Mouse (Mus musculus) liver, embryonic 11.5 days (tissue): ENCODE results near the gene Trp53tg5. TPM values are rescaled to one million over a fixed set of nuclear protein-coding genes. Genes with fewer than 3 reads are reported as not detected.

ENCODE experiments used
- ATAC-seq: fragments of 200-750 bp; cut with Nextera tagmentation; replicated peaks from 2 replicates; pipeline ENCODE4 v1.8.0; 2017; ENCODE audit warnings: moderate number of reproducible peaks, mild to moderate bottlenecking, moderate TSS enrichment, moderate library complexity; ENCODE audit not compliant: low FRiP score
- DNase-seq: peaks from one replicate; pipeline ENCODE4 v3.0.0-alpha.2; 2017; ENCODE audit warnings: low spot score
- H3K27ac ChIP-seq: fragments of 300-500 bp; sonication (generic); 2 replicates; pipeline ENCODE4 v1.5.1; 2014; ENCODE audit warnings: mild to moderate bottlenecking, low read depth, low read length, control low read depth
- H3K27me3 ChIP-seq: fragments of 300-500 bp; sonication (generic); replicated peaks from 2 replicates; pipeline ENCODE4 v1.6.1; 2014; ENCODE audit warnings: low read length, mixed read lengths; ENCODE audit not compliant: control insufficient read depth, insufficient read depth
- H3K36me3 ChIP-seq: fragments of 300-500 bp; sonication (generic); 2 replicates; pipeline ENCODE4 v1.6.1; 2014; ENCODE audit warnings: mild to moderate bottlenecking, low read length, moderate library complexity, mixed read lengths; ENCODE audit not compliant: control insufficient read depth, insufficient read depth
- H3K4me1 ChIP-seq: fragments of 300-500 bp; sonication (generic); replicated peaks from 2 replicates; pipeline ENCODE4 v1.6.1; 2014; ENCODE audit warnings: low read length, mixed read lengths; ENCODE audit not compliant: control insufficient read depth, insufficient read depth
- H3K4me2 ChIP-seq: fragments of 300-500 bp; sonication (generic); 2 replicates; pipeline ENCODE4 v1.6.1; 2014; ENCODE audit warnings: mild to moderate bottlenecking, control low read depth, moderate library complexity
- H3K4me3 ChIP-seq: fragments of 300-500 bp; sonication (generic); 2 replicates; pipeline ENCODE4 v1.5.1; 2014; ENCODE audit warnings: low read depth, low read length, control low read depth
- H3K9ac ChIP-seq: fragments of 300-500 bp; sonication (generic); 2 replicates; pipeline ENCODE4 v1.6.1; 2014; ENCODE audit warnings: low read depth, low read length, control low read depth
- H3K9me3 ChIP-seq: fragments of 300-500 bp; sonication (generic); 2 replicates; pipeline ENCODE4 v1.6.1; 2016; ENCODE audit warnings: low read length, inconsistent platforms, mixed read lengths; ENCODE audit not compliant: control insufficient read depth
- WGBS: fragments of 180-500 bp; shearing (Covaris S2); extraction: QIAGEN DNeasy Blood & Tissue Kit; methylation state at CpG from one replicate; pipeline ENCODE4 v1.1.7; 2014; 5-methylcytosine and 5-hydroxymethylcytosine counted together
- polyA plus RNA-seq: library from polyadenylated mRNA; unstranded; fragments of >200 nt; fragmentation: Nextera tagmentation; extraction: Ambion mirVana; gene quantifications from 2 replicates; pipeline ENCODE4 v1.2.1, GENCODE M21; 2014

Trp53tg5 gene
- polyA plus RNA-seq, 1 experiment from 2014 or later = not detected

- no peak for ATAC-seq
- H3K9ac ChIP-seq = peak overlapping the region; percentile 61
- H3K36me3 ChIP-seq = no peaks in the 10 kb centered on the region
- H3K4me3 ChIP-seq = peak overlapping the region; percentile 71
- H3K27me3 ChIP-seq = peaks cover 34% of the 10 kb centered on the region
- DNase-seq = peak; percentile 52
- H3K27ac ChIP-seq = no peak overlapping the region
- H3K4me1 ChIP-seq = peaks cover 10% of the 10 kb centered on the region
- H3K4me2 ChIP-seq = peak overlapping the region; percentile 90
- no peaks in the 10 kb centered on the region for H3K9me3 ChIP-seq
- WGBS = under 1% methylated on average over 68 of the region's 90 CpGs
Observed at GRCm38 (mm10) chr2:164486258-164487114, 13.0 kb upstream of the Trp53tg5 start.

- peak within 1 kb of the TSS; percentile 71 for H3K4me3 ChIP-seq
- no peaks in the 10 kb centered on the region for H3K9me3 ChIP-seq
- H3K36me3 ChIP-seq = no peaks in the 10 kb centered on the region
- no peak; the same call in 1 of the 2 replicates for ATAC-seq
- peak within 1 kb of the TSS; percentile 61 for H3K9ac ChIP-seq
- peaks cover 34% of the 10 kb centered on the region for H3K27me3 ChIP-seq
- WGBS = 5% methylated on average over 26 of the region's 26 CpGs
- peak within 1 kb of the TSS; percentile 90 for H3K4me2 ChIP-seq
- peaks cover 10% of the 10 kb centered on the region for H3K4me1 ChIP-seq
- peak; percentile 40 for DNase-seq
- no peak within 1 kb of the TSS for H3K27ac ChIP-seq
Observed at GRCm38 (mm10) chr2:164485681-164486257, 12.2 kb upstream of the Trp53tg5 start, which contains the start of gene Dbndd2. Gene Dbndd2, plus strand, starts transcription at chr2:164486106.

- Histone ChIP-seq H3K4me3 (no peak overlapping the region), H3K4me2 (no peak overlapping the region), H3K9me3 (no peaks in the 10 kb centered on the region), H3K27ac (no peak overlapping the region), H3K27me3 (no peaks in the 10 kb centered on the region), H3K9ac (no peak overlapping the region), H3K36me3 (no peaks in the 10 kb centered on the region), H3K4me1 (no peaks in the 10 kb centered on the region)
- no peak for DNase-seq
- WGBS = 23% methylated on average over 10 of the region's 10 CpGs
- ATAC-seq = peak; percentile 35; the same call in 1 of the 2 replicates
Observed at GRCm38 (mm10) chr2:164470254-164470653, 3.3 kb downstream of the Trp53tg5 start.

GRCm38 (mm10) chr2:164466787-164467186 lies 6.7 kb downstream of the Trp53tg5 start:
- ATAC-seq (peak; percentile 60), DNase-seq (no peak)
- WGBS = 65% methylated on average over 5 of the region's 5 CpGs
- no peaks in the 10 kb centered on the region for H3K9me3 ChIP-seq
- H3K4me1 ChIP-seq = no peaks in the 10 kb centered on the region; the same call in 1 of the 2 replicates
- no peak overlapping the region for H3K9ac ChIP-seq
- no peak overlapping the region for H3K4me2 ChIP-seq
- H3K36me3 ChIP-seq = peaks cover 14% of the 10 kb centered on the region; the same call in 1 of the 2 replicates
- H3K4me3 ChIP-seq = no peak overlapping the region
- no peak overlapping the region for H3K27ac ChIP-seq
- no peaks in the 10 kb centered on the region for H3K27me3 ChIP-seq

- Histone ChIP-seq H3K27me3 (no peaks in the 10 kb centered on the region), H3K4me3 (no peak overlapping the region), H3K27ac (no peak overlapping the region), H3K4me2 (no peak overlapping the region), H3K4me1 (no peaks in the 10 kb centered on the region; the same call in 1 of the 2 replicates), H3K36me3 (peaks cover 14% of the 10 kb centered on the region; the same call in 1 of the 2 replicates), H3K9ac (no peak overlapping the region), H3K9me3 (no peaks in the 10 kb centered on the region)
- ATAC-seq (no peak), DNase-seq (no peak)
Observed at GRCm38 (mm10) chr2:164465161-164465560, 8.4 kb downstream of the Trp53tg5 start.

GRCm38 (mm10) chr2:164460745-164461551 lies 12.6 kb downstream of the Trp53tg5 start, which contains the start of gene Gm20458:
Gene Gm20458, plus strand, starts transcription at chr2:164460967.
- Histone ChIP-seq H3K4me3 (peak within 1 kb of the TSS; percentile 91), H3K9ac (peak within 1 kb of the TSS; percentile 79), H3K9me3 (no peaks in the 10 kb centered on the region), H3K4me2 (peak within 1 kb of the TSS; percentile 73), H3K27ac (peak within 1 kb of the TSS; percentile 55), H3K27me3 (no peaks in the 10 kb centered on the region), H3K36me3 (peaks cover 14% of the 10 kb centered on the region; the same call in 1 of the 2 replicates), H3K4me1 (peaks cover 8% of the 10 kb centered on the region; the same call in 1 of the 2 replicates)
- peak; percentile 92 for DNase-seq
- ATAC-seq = peak; percentile 98
- WGBS = under 1% methylated on average over 68 of the region's 79 CpGs

- peaks cover 11% of the 10 kb centered on the region; the same call in 1 of the 2 replicates for H3K4me1 ChIP-seq
- H3K9me3 ChIP-seq = no peaks in the 10 kb centered on the region
- H3K4me2 ChIP-seq = peak overlapping the region; percentile 26; the same call in 1 of the 2 replicates
- H3K36me3 ChIP-seq = peaks cover 5% of the 10 kb centered on the region; the same call in 1 of the 2 replicates
- H3K9ac ChIP-seq = no peak overlapping the region
- H3K4me3 ChIP-seq = no peak overlapping the region
- no peak for ATAC-seq
- H3K27me3 ChIP-seq = no peaks in the 10 kb centered on the region
- peak overlapping the region; percentile 52 for H3K27ac ChIP-seq
- DNase-seq = no peak
- 67% methylated on average over 8 of the region's 8 CpGs for WGBS
Observed at GRCm38 (mm10) chr2:164458535-164458934, 15.0 kb downstream of the Trp53tg5 start.

- H3K9ac ChIP-seq = no peak overlapping the region
- H3K4me2 ChIP-seq = no peak overlapping the region
- 47% methylated on average over 7 of the region's 7 CpGs for WGBS
- H3K4me1 ChIP-seq = peaks cover 11% of the 10 kb centered on the region; the same call in 1 of the 2 replicates
- DNase-seq (no peak), ATAC-seq (no peak)
- no peaks in the 10 kb centered on the region; the same call in 1 of the 2 replicates for H3K27me3 ChIP-seq
- H3K36me3 ChIP-seq = no peaks in the 10 kb centered on the region
- no peaks in the 10 kb centered on the region for H3K9me3 ChIP-seq
- H3K4me3 ChIP-seq = no peak overlapping the region
- H3K27ac ChIP-seq = peak overlapping the region; percentile 30; the same call in 1 of the 2 replicates
Observed at GRCm38 (mm10) chr2:164457942-164458341, 15.6 kb downstream of the Trp53tg5 start.
